Mouse (Mus musculus): ENCODE results near the gene Ift88. TPM values are rescaled to one million over a fixed set of nuclear protein-coding genes. Genes with fewer than 3 reads are reported as not detected.

Ift88 gene
- total RNA-seq, 2 experiments from 2014 or later: 10.2 to 12.2 TPM

- DNase-seq: no peak
Measured at GRCm38 (mm10) chr14:57532577-57532976, 108.7 kb downstream of the Ift88 start.

- peak; percentile 65 to 79 for DNase-seq
Measured at GRCm38 (mm10) chr14:57533214-57533613, 109.4 kb downstream of the Ift88 start.

GRCm38 (mm10) chr14:57533841-57534240 is 110.0 kb downstream of the Ift88 start:
- DNase-seq: no peak

GRCm38 (mm10) chr14:57534346-57534745 is 110.5 kb downstream of the Ift88 start:
- DNase-seq: no peak

GRCm38 (mm10) chr14:57534961-57535360 is 111.1 kb downstream of the Ift88 start:
- DNase-seq: peak in 1 of 2 experiments; percentile 38

- no peak for DNase-seq
Measured at GRCm38 (mm10) chr14:57535646-57536045, 111.8 kb downstream of the Ift88 start.

GRCm38 (mm10) chr14:57536820-57537219 is 113.0 kb downstream of the Ift88 start:
- DNase-seq: no peak

GRCm38 (mm10) chr14:57537261-57538015 is 113.6 kb downstream of the Ift88 start:
- no peak for DNase-seq

GRCm38 (mm10) chr14:57540683-57541082 is 116.8 kb downstream of the Ift88 start:
- DNase-seq: no peak

GRCm38 (mm10) chr14:57542231-57542630 is 118.4 kb downstream of the Ift88 start:
- no peak for DNase-seq

- no peak for DNase-seq
Measured at GRCm38 (mm10) chr14:57543420-57544039, 119.7 kb downstream of the Ift88 start.

- DNase-seq: no peak
Measured at GRCm38 (mm10) chr14:57545526-57545925, 121.7 kb downstream of the Ift88 start.

- no peak for DNase-seq
Measured at GRCm38 (mm10) chr14:57546131-57546530, 122.3 kb downstream of the Ift88 start.

GRCm38 (mm10) chr14:57546557-57547021 is 122.7 kb downstream of the Ift88 start:
- no peak for DNase-seq

- no peak for DNase-seq
Measured at GRCm38 (mm10) chr14:57547062-57547461, 123.2 kb downstream of the Ift88 start.

- DNase-seq: no peak
Measured at GRCm38 (mm10) chr14:57552945-57553344, 129.1 kb downstream of the Ift88 start.

- DNase-seq: no peak
Measured at GRCm38 (mm10) chr14:57554434-57554833, 130.6 kb downstream of the Ift88 start.

GRCm38 (mm10) chr14:57555471-57556070 is 131.7 kb downstream of the Ift88 start:
- DNase-seq: no peak

- no peak for DNase-seq
Measured at GRCm38 (mm10) chr14:57556922-57557321, 133.1 kb downstream of the Ift88 start.

- DNase-seq: no peak
Measured at GRCm38 (mm10) chr14:57565626-57566025, 141.8 kb downstream of the Ift88 start.

Measured in adrenal gland, postnatal 36 days (tissue).